Mouse (Mus musculus) MEL (cell line): ENCODE data around the gene Mael. TPM values are rescaled to one million over a fixed set of nuclear protein-coding genes. Genes with fewer than 3 reads are reported as not detected.

Source experiments
- DNase-seq: peaks from one replicate; pipeline ENCODE4 v3.0.0; 2011; ENCODE audit warnings: low read depth, low spot score
- H3K27ac ChIP-seq: 2 replicates; pipeline ENCODE4 v1.5.1; 2012; ENCODE audit warnings: low read depth, mild to moderate bottlenecking, control low read depth, low read length, moderate library complexity; ENCODE audit not compliant: control insufficient read depth
- H3K27me3 ChIP-seq, 2 experiments: fragments of 150-350 bp in 1 of 2; sonication (generic) in 1 of 2; 2 replicates each; pipeline ENCODE4 v1.6.1; 2012; ENCODE audit warnings: low read length in 2 of 2, mild to moderate bottlenecking in 2 of 2, improper control_type of control experiment in 1 of 2, moderate library complexity in 1 of 2; ENCODE audit not compliant: insufficient read depth in 2 of 2, control insufficient read depth in 1 of 2
- H3K36me3 ChIP-seq, 2 experiments: 2 replicates each; pipeline ENCODE4 v1.6.1; 2012 to 2014; ENCODE audit warnings: low read length in 2 of 2, improper control_type of control experiment in 1 of 2, inconsistent platforms in 1 of 2, mild to moderate bottlenecking in 1 of 2; ENCODE audit not compliant: insufficient read depth in 2 of 2, control insufficient read depth in 1 of 2
- H3K4me1 ChIP-seq, 2 experiments: fragments of 150-350 bp in 1 of 2; sonication (generic) in 1 of 2; 2 replicates each; pipeline ENCODE4 v1.6.1; 2012; ENCODE audit warnings: low read length in 2 of 2, improper control_type of control experiment in 1 of 2, mild to moderate bottlenecking in 1 of 2; ENCODE audit not compliant: insufficient read depth in 2 of 2, control insufficient read depth in 1 of 2
- H3K4me3 ChIP-seq, 2 experiments: fragments of 150-350 bp in 1 of 2; sonication (generic) in 1 of 2; 2 replicates each; pipeline ENCODE4 v1.5.1; 2012; ENCODE audit warnings: low read depth in 2 of 2, low read length in 2 of 2, mild to moderate bottlenecking in 2 of 2, moderate library complexity in 2 of 2, control low read depth in 1 of 2, improper control_type of control experiment in 1 of 2; ENCODE audit not compliant: control insufficient read depth in 1 of 2, insufficient read depth in 1 of 2
- H3K79me2 ChIP-seq: 2 replicates; pipeline ENCODE4 v1.6.1; 2012; ENCODE audit warnings: mild to moderate bottlenecking, low read length, moderate library complexity; ENCODE audit not compliant: control insufficient read depth, poor library complexity, insufficient read depth
- H3K9ac ChIP-seq: 2 replicates; pipeline ENCODE4 v1.6.1; 2012; ENCODE audit warnings: low read depth, mild to moderate bottlenecking, control low read depth, low read length, moderate library complexity; ENCODE audit not compliant: control insufficient read depth, poor library complexity, severe bottlenecking
- H3K9me3 ChIP-seq: fragments of 150-350 bp; sonication (generic); replicated peaks from 2 replicates; pipeline ENCODE4 v1.6.1; 2012; ENCODE audit warnings: mild to moderate bottlenecking, low read length, improper control_type of control experiment, moderate library complexity; ENCODE audit not compliant: insufficient read depth
- BHLHE40 ChIP-seq: IDR thresholded peaks from 2 replicates; pipeline ENCODE4 v1.6.1; 2012; ENCODE audit warnings: low read depth, mild to moderate bottlenecking, inconsistent platforms, low read length, improper control_type of control experiment, borderline replicate concordance
- CHD1 ChIP-seq: IDR thresholded peaks from 2 replicates; pipeline ENCODE4 v1.6.1; 2012; ENCODE audit warnings: low read depth, mild to moderate bottlenecking, inconsistent platforms, low read length, improper control_type of control experiment
- CHD2 ChIP-seq: IDR thresholded peaks from 2 replicates; pipeline ENCODE4 v1.6.1; 2011; ENCODE audit warnings: low read length, improper control_type of control experiment
- CTCF ChIP-seq, 3 experiments: IDR thresholded peaks in 2 of 3; conservative IDR thresholded peaks in 1 of 3; 2 replicates each; pipeline ENCODE4 v1.5.1; 2011 to 2012; ENCODE audit warnings: low read length in 3 of 3, low read depth in 2 of 3, mild to moderate bottlenecking in 2 of 3, improper control_type of control experiment in 1 of 3, inconsistent platforms in 1 of 3, mixed read lengths in 1 of 3, moderate library complexity in 1 of 3; ENCODE audit not compliant: control insufficient read depth in 1 of 3, insufficient read depth in 1 of 3, poor library complexity in 1 of 3, severe bottlenecking in 1 of 3
- E2F4 ChIP-seq: IDR thresholded peaks from 2 replicates; pipeline ENCODE4 v1.6.1; 2011; ENCODE audit warnings: low read depth, low read length, improper control_type of control experiment, borderline replicate concordance
- ELF1 ChIP-seq: IDR thresholded peaks from 2 replicates; pipeline ENCODE4 v1.6.1; 2014; ENCODE audit warnings: low read depth, mild to moderate bottlenecking, inconsistent platforms, low read length, improper control_type of control experiment, moderate library complexity
- EP300 ChIP-seq, 2 experiments: IDR thresholded peaks; 2 replicates each; pipeline ENCODE4 v1.6.1; 2011; ENCODE audit warnings: improper control_type of control experiment in 2 of 2, low read length in 2 of 2, low read depth in 1 of 2, mild to moderate bottlenecking in 1 of 2
- ETS1 ChIP-seq: IDR thresholded peaks from 2 replicates; pipeline ENCODE4 v1.6.1; 2012; ENCODE audit warnings: low read depth, mild to moderate bottlenecking, inconsistent platforms, low read length, improper control_type of control experiment, moderate library complexity
- GATA1 ChIP-seq: IDR thresholded peaks from 2 replicates; pipeline ENCODE4 v1.6.1; 2011; ENCODE audit warnings: low read depth, low read length, improper control_type of control experiment
- HCFC1 ChIP-seq: IDR thresholded peaks from 2 replicates; pipeline ENCODE4 v1.6.1; 2012; ENCODE audit warnings: low read depth, mild to moderate bottlenecking, inconsistent platforms, low read length, improper control_type of control experiment, moderate library complexity
- JUND ChIP-seq: IDR thresholded peaks from 2 replicates; pipeline ENCODE4 v1.6.1; 2011; ENCODE audit warnings: low read depth, mild to moderate bottlenecking, improper control_type of control experiment, low read length
- KAT2A ChIP-seq: conservative IDR thresholded peaks from 2 replicates; pipeline ENCODE4 v1.6.1; 2012; ENCODE audit warnings: low read depth, low read length, improper control_type of control experiment, inconsistent platforms
- MEF2A ChIP-seq: IDR thresholded peaks from 2 replicates; pipeline ENCODE4 v1.6.1; 2014; ENCODE audit warnings: low read depth, mild to moderate bottlenecking, inconsistent platforms, low read length, improper control_type of control experiment; ENCODE audit not compliant: poor library complexity, insufficient replicate concordance, severe bottlenecking; ENCODE audit errors: extremely low read depth
- MYB ChIP-seq: IDR thresholded peaks from 2 replicates; pipeline ENCODE4 v1.6.1; 2011; ENCODE audit warnings: mild to moderate bottlenecking, low read depth, low read length, improper control_type of control experiment
- NRF1 ChIP-seq: IDR thresholded peaks from 2 replicates; pipeline ENCODE4 v1.6.1; 2014; ENCODE audit warnings: low read depth, mild to moderate bottlenecking, inconsistent platforms, low read length, improper control_type of control experiment, moderate library complexity; ENCODE audit not compliant: poor library complexity, insufficient read depth, severe bottlenecking
- POLR2AphosphoS2 ChIP-seq: IDR thresholded peaks from 2 replicates; pipeline ENCODE4 v1.6.1; 2011; ENCODE audit warnings: low read length, improper control_type of control experiment
- POLR2AphosphoS5 ChIP-seq: IDR thresholded peaks from 2 replicates; pipeline ENCODE4 v1.6.1; 2012; ENCODE audit warnings: low read depth, borderline replicate concordance, mild to moderate bottlenecking, inconsistent platforms, low read length, moderate library complexity, mixed read lengths
- TBP ChIP-seq: IDR thresholded peaks from 2 replicates; pipeline ENCODE4 v1.8.0; 2011; ENCODE audit warnings: low read depth, low read length, improper control_type of control experiment
- UBTF ChIP-seq: IDR thresholded peaks from 2 replicates; pipeline ENCODE4 v1.6.1; 2012; ENCODE audit warnings: low read depth, mild to moderate bottlenecking, inconsistent platforms, low read length, improper control_type of control experiment, moderate library complexity, borderline replicate concordance; ENCODE audit not compliant: insufficient read depth
- USF1 ChIP-seq: IDR thresholded peaks from 2 replicates; pipeline ENCODE4 v1.6.1; 2014; ENCODE audit warnings: low read depth, mild to moderate bottlenecking, inconsistent platforms, low read length, improper control_type of control experiment, moderate library complexity
- USF2 ChIP-seq, 2 experiments: IDR thresholded peaks; 2 replicates each; pipeline ENCODE4 v1.6.1; 2011 to 2012; ENCODE audit warnings: improper control_type of control experiment in 2 of 2, low read length in 2 of 2, borderline replicate concordance in 1 of 2, inconsistent platforms in 1 of 2, low read depth in 1 of 2, mild to moderate bottlenecking in 1 of 2; ENCODE audit not compliant: insufficient read depth in 1 of 2
- ZC3H11A ChIP-seq: IDR thresholded peaks from 2 replicates; pipeline ENCODE4 v1.6.1; 2012; ENCODE audit warnings: low read depth, mild to moderate bottlenecking, inconsistent platforms, low read length, improper control_type of control experiment
- ZMIZ1 ChIP-seq: IDR thresholded peaks from 2 replicates; pipeline ENCODE4 v1.6.1; 2012; ENCODE audit warnings: low read depth, mild to moderate bottlenecking, inconsistent platforms, low read length, improper control_type of control experiment, moderate library complexity
- ZNF384 ChIP-seq: IDR thresholded peaks from 2 replicates; pipeline ENCODE4 v1.6.1; 2012; ENCODE audit warnings: low read depth, mild to moderate bottlenecking, inconsistent platforms, low read length, improper control_type of control experiment
- polyA plus RNA-seq, 2 experiments: library from polyadenylated mRNA; stranded (reverse) in 1 of 2; unstranded in 1 of 2; fragments of >175 nt in 1 of 2; fragments of >200 nt in 1 of 2; gene quantifications; 2 replicates each; pipeline versions ENCODE4 v1.2.1 to v1.2.4; 2012; ENCODE audit warnings: low replicate concordance in 2 of 2, low read depth in 1 of 2; ENCODE audit not compliant: insufficient read length in 2 of 2, insufficient read depth in 1 of 2, missing spikeins in 1 of 2
- total RNA-seq: library from RNA; depleted of rRNA; stranded (reverse); fragments of 300-350 nt; gene quantifications from 2 replicates; pipeline ENCODE4 v1.2.3, GENCODE M21; 2012

Gene Mael
- total and polyA plus RNA-seq, 3 experiments: not detected

GRCm38 (mm10) chr1:166278786-166279185, 40.2 kb upstream of the Mael start:
- no peak overlapping the region for H3K27ac ChIP-seq
- H3K36me3 ChIP-seq: no peaks in the 10 kb centered on the region
- no peaks in the 10 kb centered on the region for H3K9me3 ChIP-seq
- DNase-seq: no peak
- TF ChIP-seq NRF1 (no peak), CHD2 (no peak), TBP (no peak), ZNF384 (no peak), USF1 (no peak), E2F4 (no peak), JUND (no peak), KAT2A (no peak), MYB (no peak), HCFC1 (no peak), POLR2AphosphoS5 (no peak), POLR2AphosphoS2 (no peak), CTCF (IDR thresholded peaks at IDR 0.05 in 2 of 3, conservative IDR thresholded peaks at IDR 0.05 in 1 of 3; ENCODE audit: control insufficient read depth in 1 of 3, insufficient read depth in 1 of 3, low read depth in 2 of 3, low read length in 3 of 3, poor library complexity in 1 of 3, severe bottlenecking in 1 of 3) (no peak), UBTF (no peak)
- no peaks in the 10 kb centered on the region for H3K27me3 ChIP-seq
- no peaks in the 10 kb centered on the region for H3K4me1 ChIP-seq
- no peak overlapping the region for H3K9ac ChIP-seq
- no peak overlapping the region for H3K4me3 ChIP-seq
- no peaks in the 10 kb centered on the region for H3K79me2 ChIP-seq

GRCm38 (mm10) chr1:166268218-166268617, 29.7 kb upstream of the Mael start:
- no peaks in the 10 kb centered on the region for H3K4me1 ChIP-seq
- no peaks in the 10 kb centered on the region for H3K36me3 ChIP-seq
- no peak overlapping the region for H3K9ac ChIP-seq
- H3K4me3 ChIP-seq: no peak overlapping the region
- TF ChIP-seq USF2 (IDR thresholded peaks at IDR 0.05; ENCODE audit: borderline replicate concordance in 1 of 2, insufficient read depth in 1 of 2, low read depth in 1 of 2, low read length in 2 of 2) (no peak), JUND (no peak), USF1 (no peak), EP300 (IDR thresholded peaks at IDR 0.05; ENCODE audit: low read depth in 1 of 2, low read length in 2 of 2) (no peak), GATA1 (no peak), MEF2A (no peak), ETS1 (no peak), UBTF (no peak), HCFC1 (no peak), BHLHE40 (no peak), ZMIZ1 (no peak), CTCF (IDR thresholded peaks at IDR 0.05 in 2 of 3, conservative IDR thresholded peaks at IDR 0.05 in 1 of 3; ENCODE audit: control insufficient read depth in 1 of 3, insufficient read depth in 1 of 3, low read depth in 2 of 3, low read length in 3 of 3, poor library complexity in 1 of 3, severe bottlenecking in 1 of 3) (no peak), ZC3H11A (no peak), CHD2 (no peak), POLR2AphosphoS2 (no peak), ZNF384 (no peak), CHD1 (no peak), MYB (no peak), ELF1 (no peak), POLR2AphosphoS5 (no peak)
- no peaks in the 10 kb centered on the region for H3K79me2 ChIP-seq
- no peak overlapping the region for H3K27ac ChIP-seq
- no peaks in the 10 kb centered on the region for H3K9me3 ChIP-seq
- DNase-seq: no peak
- no peaks in the 10 kb centered on the region for H3K27me3 ChIP-seq
